ENCODE assay signal across 22 mouse cellular contexts in the genomic region with DNA sequence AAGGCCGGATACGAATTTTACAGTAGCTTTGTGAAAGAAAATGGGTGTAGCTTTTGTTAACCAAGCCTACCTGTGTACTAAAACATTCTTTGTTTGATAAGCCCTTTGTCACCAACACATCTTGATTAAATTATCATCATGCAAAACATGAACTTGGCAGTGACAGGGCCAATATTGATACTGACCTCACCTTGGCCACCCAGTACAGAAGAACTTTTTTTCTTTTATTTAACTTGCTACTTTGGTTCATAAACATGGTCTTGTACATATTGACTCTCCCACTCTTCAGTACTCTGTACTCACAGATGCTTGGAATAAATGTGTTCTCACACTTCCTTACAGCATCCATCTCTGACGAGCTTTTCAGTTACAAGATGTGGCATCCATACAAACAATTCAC.
DNase-seq lines count a peak whose midpoint lies in the region; ATAC-seq and TF ChIP-seq lines count a peak whose summit lies in the region.
"Had no signal": no experiment of that assay in that cellular context is flagged by ENCODE, and none has a peak within 500 bp of the region (broad histone marks: within the 10 kb centered on the region; RNA-seq: fewer than 3 reads in every experiment).

No protein-coding gene starts in this region.

- H3K9ac ChIP-seq in lung, postnatal 0 days (replicated peaks; ENCODE audit: low read depth) = no peak overlapping the region
- no peak overlapping the region for H3K9ac ChIP-seq in stomach, embryonic 14.5 days (replicated peaks; ENCODE audit: low read depth, low read length)
- H3K9ac ChIP-seq in stomach, embryonic 16.5 days (ENCODE audit: low read length) = no peak overlapping the region
- no peak overlapping the region for H3K9ac ChIP-seq in stomach, postnatal 0 days (ENCODE audit: low read length)
- H3K9ac ChIP-seq in forebrain, embryonic 13.5 days = no peak overlapping the region

- H3K4me3 ChIP-seq in lung, postnatal 0 days (ENCODE audit: low read depth, low read length) = no peak overlapping the region
- no peak overlapping the region for H3K4me3 ChIP-seq in stomach, embryonic 14.5 days (ENCODE audit: low read depth, low read length)
- H3K4me3 ChIP-seq in stomach, embryonic 16.5 days (replicated peaks; ENCODE audit: low read length) = no peak overlapping the region
- no peak overlapping the region for H3K4me3 ChIP-seq in stomach, postnatal 0 days (ENCODE audit: low read depth, low read length)
- no peak overlapping the region for H3K4me3 ChIP-seq in forebrain, embryonic 13.5 days

- no peak overlapping the region for H3K4me2 ChIP-seq in lung, postnatal 0 days (replicated peaks; ENCODE audit: low read depth, low read length)
- no peak overlapping the region for H3K4me2 ChIP-seq in stomach, embryonic 14.5 days (replicated peaks; ENCODE audit: low read depth, low read length)
- no peak overlapping the region for H3K4me2 ChIP-seq in stomach, embryonic 16.5 days (ENCODE audit: low read depth, low read length)
- no peak overlapping the region for H3K4me2 ChIP-seq in stomach, postnatal 0 days (replicated peaks; ENCODE audit: low read depth)
- H3K4me2 ChIP-seq in forebrain, embryonic 13.5 days = no peak overlapping the region

- DNase-seq in lung, postnatal 0 days (ENCODE audit: low spot score) = peak; percentile 11
- no peak for DNase-seq in lung, postnatal 4 days
- DNase-seq in stomach, postnatal 0 days (ENCODE audit: low spot score) = peak; percentile 41
- no peak for DNase-seq in kidney, adult 9 months
- no peak for DNase-seq in adrenal gland, postnatal 25 days
- DNase-seq: adrenal gland, adult 2 months; adrenal gland, adult 8-10 months; adrenal gland, postnatal 10 days; adrenal gland, postnatal 14 days; adrenal gland, postnatal 36 days; B cell, adult 2 months; cerebellum, adult 11 months; cerebellum, adult 11-12 months; cerebellum, adult 18-20 months had no signal

- ATAC-seq in lung, postnatal 0 days = no peak
- ATAC-seq in stomach, embryonic 14.5 days (ENCODE audit: insufficient number of reproducible peaks, insufficient read depth, low FRiP score, low read depth) = peak; percentile 61; the same call in 1 of the 2 replicates
- peak; percentile 66; the same call in 1 of the 2 replicates for ATAC-seq in stomach, embryonic 16.5 days (ENCODE audit: insufficient read depth, low FRiP score)
- ATAC-seq in stomach, postnatal 0 days (ENCODE audit: low FRiP score, low TSS enrichment) = peak; percentile 95
- no peak for ATAC-seq in forebrain, embryonic 13.5 days
- ATAC-seq: activated CD4-positive, CD25-positive, alpha-beta regulatory T cell, adult 4 months; CD4-positive, CD25-positive, alpha-beta regulatory T cell, adult 4 months; Patski had no signal

- WGBS in lung, postnatal 0 days = 75% methylated on average over 3 of the region's 3 CpGs
- WGBS in stomach, embryonic 14.5 days = 67% methylated on average over 3 of the region's 3 CpGs
- WGBS in stomach, embryonic 16.5 days = 58% methylated on average over 3 of the region's 3 CpGs
- WGBS in stomach, postnatal 0 days = 60% methylated on average over 3 of the region's 3 CpGs
- 89% methylated on average over 3 of the region's 3 CpGs for WGBS in forebrain, embryonic 13.5 days

- no peaks in the 10 kb centered on the region for H3K27me3 ChIP-seq in lung, postnatal 0 days (replicated peaks; ENCODE audit: insufficient read depth, low read length)
- no peaks in the 10 kb centered on the region for H3K27me3 ChIP-seq in stomach, embryonic 14.5 days (ENCODE audit: control insufficient read depth, insufficient read depth, low read length)
- H3K27me3 ChIP-seq in stomach, embryonic 16.5 days (ENCODE audit: control insufficient read depth, insufficient read depth, low read length) = no peaks in the 10 kb centered on the region
- H3K27me3 ChIP-seq in stomach, postnatal 0 days (ENCODE audit: control insufficient read depth, insufficient read depth, low read length) = no peaks in the 10 kb centered on the region
- no peaks in the 10 kb centered on the region for H3K27me3 ChIP-seq in forebrain, embryonic 13.5 days
- H3K27me3 ChIP-seq: CH12.LX, Patski had no signal

- no peak for TF ChIP-seq CTCF in lung, postnatal 0 days (IDR thresholded peaks at IDR 0.05)
- TF ChIP-seq CTCF in stomach, postnatal 0 days (IDR thresholded peaks at IDR 0.05; ENCODE audit: low read depth) = no peak

- no peak for TF ChIP-seq EP300 in lung, postnatal 0 days (IDR thresholded peaks at IDR 0.05)
- TF ChIP-seq EP300 in stomach, postnatal 0 days (optimal IDR thresholded peaks at IDR 0.05) = no peak

- no peaks in the 10 kb centered on the region for H3K9me3 ChIP-seq in lung, postnatal 0 days (ENCODE audit: low read length)
- no peaks in the 10 kb centered on the region for H3K9me3 ChIP-seq in stomach, embryonic 14.5 days (ENCODE audit: control insufficient read depth, low read depth, low read length)
- no peaks in the 10 kb centered on the region for H3K9me3 ChIP-seq in stomach, embryonic 16.5 days (replicated peaks; ENCODE audit: control insufficient read depth, low read length)
- H3K9me3 ChIP-seq in stomach, postnatal 0 days (ENCODE audit: control insufficient read depth, low read length) = no peaks in the 10 kb centered on the region; the same call in 1 of the 2 replicates
- no peaks in the 10 kb centered on the region for H3K9me3 ChIP-seq in forebrain, embryonic 13.5 days (replicated peaks)

- H3K36me3 ChIP-seq in lung, postnatal 0 days (ENCODE audit: insufficient read depth, low read length) = no peaks in the 10 kb centered on the region
- H3K36me3 ChIP-seq in stomach, embryonic 14.5 days (ENCODE audit: control insufficient read depth, insufficient read depth, low read length) = no peaks in the 10 kb centered on the region
- H3K36me3 ChIP-seq in stomach, embryonic 16.5 days (ENCODE audit: control insufficient read depth, insufficient read depth, low read length) = no peaks in the 10 kb centered on the region
- H3K36me3 ChIP-seq in stomach, postnatal 0 days (ENCODE audit: control insufficient read depth, insufficient read depth, low read length) = no peaks in the 10 kb centered on the region
- H3K36me3 ChIP-seq in forebrain, embryonic 13.5 days (ENCODE audit: poor library complexity, severe bottlenecking) = no peaks in the 10 kb centered on the region
- H3K36me3 ChIP-seq: G1E had no signal

- no peak overlapping the region for H3K27ac ChIP-seq in lung, postnatal 0 days (ENCODE audit: low read length)
- no peak overlapping the region for H3K27ac ChIP-seq in stomach, embryonic 14.5 days (ENCODE audit: low read length)
- no peak overlapping the region for H3K27ac ChIP-seq in stomach, embryonic 16.5 days (ENCODE audit: low read length)
- no peak overlapping the region for H3K27ac ChIP-seq in stomach, postnatal 0 days (replicated peaks)
- no peak overlapping the region for H3K27ac ChIP-seq in forebrain, embryonic 13.5 days

- H3K4me1 ChIP-seq in lung, postnatal 0 days (ENCODE audit: insufficient read depth, low read depth, low read length) = no peaks in the 10 kb centered on the region
- H3K4me1 ChIP-seq in stomach, embryonic 14.5 days (ENCODE audit: control insufficient read depth, insufficient read depth, low read length) = no peaks in the 10 kb centered on the region
- H3K4me1 ChIP-seq in stomach, embryonic 16.5 days (ENCODE audit: control insufficient read depth, insufficient read depth, low read length) = no peaks in the 10 kb centered on the region
- no peaks in the 10 kb centered on the region for H3K4me1 ChIP-seq in stomach, postnatal 0 days (replicated peaks; ENCODE audit: control insufficient read depth, insufficient read depth)
- H3K4me1 ChIP-seq in forebrain, embryonic 13.5 days = no peaks in the 10 kb centered on the region

Comparison
In these comparisons a context has a peak if more than half of its experiments do, and no peak if none do; other contexts are left out.
1. DNase-seq: peak in lung, postnatal 0 days (single experiment) and stomach, postnatal 0 days (single experiment); none in lung, postnatal 4 days (0 of 2), kidney, adult 9 months (single experiment) and adrenal gland, postnatal 25 days (single experiment).
2. ATAC-seq: peak in stomach, embryonic 14.5 days (single experiment), stomach, embryonic 16.5 days (single experiment) and stomach, postnatal 0 days (single experiment); none in lung, postnatal 0 days (single experiment) and forebrain, embryonic 13.5 days (single experiment).